Mouse (Mus musculus) cortical plate, adult 2 months (tissue): ENCODE results near the gene Vapb.

Experiments used
- CTCF ChIP-seq: fragments of 200-500 bp; IDR thresholded peaks from 2 replicates; pipeline ENCODE4 v1.5.1; 2011; ENCODE audit warnings: mild to moderate bottlenecking, control low read depth, low read length; ENCODE audit not compliant: insufficient read depth; ENCODE audit errors: extremely low read depth
- POLR2A ChIP-seq: fragments of 200-500 bp; IDR thresholded peaks from 2 replicates; pipeline ENCODE4 v1.6.1; 2011; ENCODE audit warnings: mild to moderate bottlenecking, low read length, control low read depth; ENCODE audit not compliant: insufficient read depth; ENCODE audit errors: extremely low read depth

GRCm38 (mm10) chr2:173791904-173792757, 54.8 kb downstream of the Vapb start:
- TF ChIP-seq POLR2A, result no peak
- TF ChIP-seq CTCF, result no peak
